Mouse (Mus musculus) small intestine, adult 2 months (tissue): ENCODE measurements at regions not wholly inside any gene's neighbourhood (a gene's known extent, or its start where the extent isn't known, plus 50 kb on each side); places are given as distances from the start of the nearest gene placed in this dataset.

Source experiments
- H3K27ac ChIP-seq: fragments of 200-500 bp; 2 replicates; pipeline ENCODE4 v1.5.1; 2012; ENCODE audit warnings: low read depth, low read length, control low read depth, inconsistent platforms; ENCODE audit not compliant: insufficient read depth
- H3K27me3 ChIP-seq: fragments of 200-500 bp; 2 replicates; pipeline ENCODE4 v1.6.1; 2012; ENCODE audit warnings: mild to moderate bottlenecking, moderate library complexity, low read length, inconsistent platforms; ENCODE audit not compliant: control insufficient read depth, insufficient read depth
- H3K36me3 ChIP-seq: fragments of 200-500 bp; 2 replicates; pipeline ENCODE4 v1.6.1; 2012; ENCODE audit warnings: mild to moderate bottlenecking, low read length, control low read depth, inconsistent platforms; ENCODE audit not compliant: control insufficient read depth, insufficient read depth
- H3K4me1 ChIP-seq: fragments of 200-500 bp; 2 replicates; pipeline ENCODE4 v1.6.1; 2012; ENCODE audit warnings: low read length, inconsistent platforms, mixed read lengths; ENCODE audit not compliant: control insufficient read depth, insufficient read depth, insufficient read length
- H3K4me3 ChIP-seq: fragments of 200-500 bp; 2 replicates; pipeline ENCODE4 v1.5.1; 2012; ENCODE audit warnings: low read depth, mild to moderate bottlenecking, control low read depth, inconsistent platforms, low read length, moderate library complexity
- CTCF ChIP-seq: fragments of 200-500 bp; IDR thresholded peaks from 2 replicates; pipeline ENCODE4 v1.5.1; 2012; ENCODE audit warnings: low read depth, mild to moderate bottlenecking, control low read depth, inconsistent platforms, low read length, moderate library complexity, mixed read lengths; ENCODE audit not compliant: insufficient replicate concordance, insufficient read length; ENCODE audit errors: extremely low read depth
- POLR2A ChIP-seq: fragments of 200-500 bp; IDR thresholded peaks from 2 replicates; pipeline ENCODE4 v1.6.1; 2012; ENCODE audit warnings: low read depth, mild to moderate bottlenecking, control low read depth, inconsistent platforms, low read length, moderate library complexity
- WGBS: fragments of 180-500 bp; shearing (Covaris S2); methylation state at CpG from one replicate; pipeline ENCODE4 v1.1.7; 2018; 5-methylcytosine and 5-hydroxymethylcytosine counted together

- TF ChIP-seq CTCF = no peak
- no peak for TF ChIP-seq POLR2A
- peak overlapping the region; percentile 73 for H3K27ac ChIP-seq
- H3K27me3 ChIP-seq = no peaks in the 10 kb centered on the region
- H3K36me3 ChIP-seq = no peaks in the 10 kb centered on the region
- 26% methylated on average over 4 of the region's 4 CpGs for WGBS
- H3K4me3 ChIP-seq = no peak overlapping the region
- H3K4me1 ChIP-seq = peaks cover 6% of the 10 kb centered on the region; the same call in 1 of the 2 replicates
Measured at GRCm38 (mm10) chr10:17423584-17424278, 299.3 kb upstream of the Cited2 start.

- Histone ChIP-seq H3K27me3 (no peaks in the 10 kb centered on the region), H3K4me3 (no peak overlapping the region), H3K36me3 (no peaks in the 10 kb centered on the region), H3K4me1 (peaks cover 6% of the 10 kb centered on the region; the same call in 1 of the 2 replicates), H3K27ac (no peak overlapping the region)
- TF ChIP-seq POLR2A (no peak), CTCF (no peak)
- 88% methylated on average over 3 of the region's 3 CpGs for WGBS
Measured at GRCm38 (mm10) chr10:17426197-17426596, 296.8 kb upstream of the Cited2 start.

- peaks cover 6% of the 10 kb centered on the region; the same call in 1 of the 2 replicates for H3K4me1 ChIP-seq
- TF ChIP-seq POLR2A (no peak), CTCF (no peak)
- H3K36me3 ChIP-seq = no peaks in the 10 kb centered on the region
- no peak overlapping the region for H3K4me3 ChIP-seq
- no peaks in the 10 kb centered on the region for H3K27me3 ChIP-seq
- H3K27ac ChIP-seq = no peak overlapping the region
Measured at GRCm38 (mm10) chr10:17427316-17427715, 295.7 kb upstream of the Cited2 start.

GRCm38 (mm10) chr10:17428315-17428714 is 294.7 kb upstream of the Cited2 start:
- no peak for TF ChIP-seq CTCF
- no peak for TF ChIP-seq POLR2A
- no peak overlapping the region for H3K27ac ChIP-seq
- H3K4me1 ChIP-seq = peaks cover 6% of the 10 kb centered on the region; the same call in 1 of the 2 replicates
- no peaks in the 10 kb centered on the region for H3K36me3 ChIP-seq
- no peaks in the 10 kb centered on the region for H3K27me3 ChIP-seq
- no peak overlapping the region for H3K4me3 ChIP-seq
- WGBS = 80% methylated on average over 3 of the region's 3 CpGs

GRCm38 (mm10) chr10:17431068-17431467 is 291.9 kb upstream of the Cited2 start:
- 81% methylated on average over 8 of the region's 8 CpGs for WGBS
- Histone ChIP-seq H3K36me3 (no peaks in the 10 kb centered on the region), H3K4me3 (no peak overlapping the region), H3K27ac (no peak overlapping the region), H3K4me1 (peaks cover 6% of the 10 kb centered on the region; the same call in 1 of the 2 replicates), H3K27me3 (no peaks in the 10 kb centered on the region)
- TF ChIP-seq CTCF = no peak
- no peak for TF ChIP-seq POLR2A

GRCm38 (mm10) chr10:17434098-17434497 is 288.9 kb upstream of the Cited2 start:
- H3K4me1 ChIP-seq = no peaks in the 10 kb centered on the region
- H3K27ac ChIP-seq = no peak overlapping the region
- TF ChIP-seq POLR2A = no peak
- TF ChIP-seq CTCF = no peak
- H3K4me3 ChIP-seq = no peak overlapping the region
- no peaks in the 10 kb centered on the region for H3K36me3 ChIP-seq
- no peaks in the 10 kb centered on the region for H3K27me3 ChIP-seq
- WGBS = 81% methylated on average over 4 of the region's 4 CpGs

GRCm38 (mm10) chr10:17450240-17450639 is 272.8 kb upstream of the Cited2 start:
- Histone ChIP-seq H3K4me1 (no peaks in the 10 kb centered on the region), H3K27me3 (no peaks in the 10 kb centered on the region), H3K27ac (no peak overlapping the region), H3K36me3 (no peaks in the 10 kb centered on the region), H3K4me3 (no peak overlapping the region)
- TF ChIP-seq POLR2A = no peak
- TF ChIP-seq CTCF = no peak
- 76% methylated on average over 4 of the region's 4 CpGs for WGBS
